Mouse (Mus musculus) embryonic fibroblast, embryonic 13.5 days (primary cell): Measurements from ENCODE around the gene Irf3. TPM values are rescaled to one million over a fixed set of nuclear protein-coding genes. Genes with fewer than 3 reads are reported as not detected.

Source experiments
- H3K27ac ChIP-seq: 2 replicates; pipeline ENCODE4 v1.5.1; 2012; ENCODE audit warnings: low read length, control low read depth, inconsistent platforms; ENCODE audit not compliant: insufficient read depth
- H3K4me1 ChIP-seq: 2 replicates; pipeline ENCODE4 v1.6.1; 2011; ENCODE audit warnings: low read length; ENCODE audit not compliant: control insufficient read depth, insufficient read depth
- H3K4me3 ChIP-seq: 2 replicates; pipeline ENCODE4 v1.5.1; 2011; ENCODE audit warnings: mild to moderate bottlenecking, control low read depth, low read length; ENCODE audit not compliant: insufficient read depth
- CTCF ChIP-seq: IDR thresholded peaks from 2 replicates; pipeline ENCODE4 v1.5.1; 2011; ENCODE audit warnings: mild to moderate bottlenecking, control low read depth, low read length, moderate library complexity, borderline replicate concordance; ENCODE audit not compliant: insufficient read depth
- POLR2A ChIP-seq: IDR thresholded peaks from 2 replicates; pipeline ENCODE4 v1.6.1; 2011; ENCODE audit warnings: low read depth, mild to moderate bottlenecking, control low read depth, low read length, moderate library complexity
- polyA plus RNA-seq: library from polyadenylated mRNA; stranded (reverse); fragments of >200 nt; gene quantifications from 2 replicates; pipeline ENCODE4 v1.2.4, GENCODE M21; 2011; ENCODE audit warnings: low read depth; ENCODE audit not compliant: missing spikeins, insufficient read length

Irf3 gene
- polyA plus RNA-seq, 1 experiment, result 62.2 TPM

DNA sequence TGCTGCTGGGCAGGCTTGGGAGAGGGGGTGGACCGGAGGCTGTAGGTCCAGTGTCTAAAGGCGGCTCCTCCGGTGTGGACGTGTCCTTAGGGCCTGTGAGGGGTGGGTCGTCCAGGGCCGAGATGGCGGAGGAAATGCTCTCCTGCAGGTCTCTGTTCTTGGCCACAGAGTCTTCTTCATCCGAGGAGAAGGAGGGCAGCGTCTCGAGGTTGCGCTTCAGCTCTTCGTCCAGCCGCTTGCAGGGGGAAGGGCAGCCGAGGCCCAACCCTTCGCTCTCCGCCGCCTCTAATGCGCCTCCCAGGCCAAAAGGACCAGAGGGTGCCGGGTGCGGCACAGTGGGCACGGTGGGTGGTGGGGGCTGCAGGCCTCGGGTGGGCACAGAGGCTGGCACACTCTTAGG lies 48.3 kb downstream of the Irf3 start:
- H3K4me3 ChIP-seq, result no peak overlapping the region
- H3K27ac ChIP-seq, result no peak overlapping the region
- TF ChIP-seq POLR2A, result no peak
- H3K4me1 ChIP-seq, result no peaks in the 10 kb centered on the region

DNA sequence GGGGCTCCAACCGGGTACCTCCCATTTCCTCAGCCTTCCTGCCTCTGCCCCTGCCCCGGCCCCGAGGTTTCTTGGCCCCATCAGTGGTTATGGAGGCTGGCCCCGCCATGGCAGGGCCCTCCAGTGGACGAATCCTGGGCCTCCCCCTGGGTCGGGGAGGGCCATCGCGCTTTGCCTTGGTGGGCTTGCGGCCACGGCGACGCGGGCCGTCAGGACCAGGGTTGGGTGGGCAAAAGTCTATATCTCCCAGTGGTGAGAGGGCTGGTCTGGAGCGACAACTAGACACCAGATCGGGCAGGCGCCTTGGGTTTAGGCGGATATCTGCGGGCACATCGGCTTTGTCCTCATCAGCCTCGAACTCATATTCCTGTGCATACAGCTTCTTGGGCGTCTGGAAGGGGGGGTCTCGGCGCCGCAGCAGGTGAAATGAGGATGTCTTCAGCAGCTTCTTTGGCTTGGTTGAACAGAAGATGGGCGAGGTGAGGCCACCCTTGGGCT lies 49.5 kb downstream of the Irf3 start:
- H3K4me1 ChIP-seq, result no peaks in the 10 kb centered on the region
- H3K27ac ChIP-seq, result no peak overlapping the region
- TF ChIP-seq POLR2A (no peak), CTCF (no peak)
- no peak overlapping the region for H3K4me3 ChIP-seq

DNA sequence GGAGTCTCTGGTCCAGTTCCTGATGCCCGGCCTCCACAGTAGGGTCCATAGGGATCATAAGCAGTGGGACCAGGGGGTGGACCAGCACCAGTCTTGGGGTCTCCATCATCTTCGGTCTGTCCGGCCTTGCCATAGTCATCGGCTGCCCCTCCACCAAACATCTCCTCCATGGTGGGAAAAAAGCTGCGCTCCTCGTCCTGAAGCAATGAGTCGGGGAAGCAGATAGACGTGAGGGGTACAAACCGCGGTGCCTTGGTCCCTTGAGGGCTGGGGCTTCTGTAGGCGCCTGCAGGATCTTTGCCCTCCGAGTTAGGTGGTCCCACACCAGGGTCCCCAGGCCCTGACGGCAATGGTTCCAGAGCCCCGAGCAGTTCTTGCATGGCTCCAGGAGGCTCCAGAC lies 50.0 kb downstream of the Irf3 start:
- Histone ChIP-seq H3K4me1 (no peaks in the 10 kb centered on the region), H3K27ac (no peak overlapping the region), H3K4me3 (no peak overlapping the region)
- TF ChIP-seq POLR2A (no peak), CTCF (no peak)

- no peak for TF ChIP-seq CTCF
- TF ChIP-seq POLR2A, result no peak
- Histone ChIP-seq H3K4me3 (no peak overlapping the region), H3K27ac (no peak overlapping the region), H3K4me1 (no peaks in the 10 kb centered on the region)
Observed at GRCm38 (mm10) chr7:45048001-45048890, 50.8 kb downstream of the Irf3 start.

DNA sequence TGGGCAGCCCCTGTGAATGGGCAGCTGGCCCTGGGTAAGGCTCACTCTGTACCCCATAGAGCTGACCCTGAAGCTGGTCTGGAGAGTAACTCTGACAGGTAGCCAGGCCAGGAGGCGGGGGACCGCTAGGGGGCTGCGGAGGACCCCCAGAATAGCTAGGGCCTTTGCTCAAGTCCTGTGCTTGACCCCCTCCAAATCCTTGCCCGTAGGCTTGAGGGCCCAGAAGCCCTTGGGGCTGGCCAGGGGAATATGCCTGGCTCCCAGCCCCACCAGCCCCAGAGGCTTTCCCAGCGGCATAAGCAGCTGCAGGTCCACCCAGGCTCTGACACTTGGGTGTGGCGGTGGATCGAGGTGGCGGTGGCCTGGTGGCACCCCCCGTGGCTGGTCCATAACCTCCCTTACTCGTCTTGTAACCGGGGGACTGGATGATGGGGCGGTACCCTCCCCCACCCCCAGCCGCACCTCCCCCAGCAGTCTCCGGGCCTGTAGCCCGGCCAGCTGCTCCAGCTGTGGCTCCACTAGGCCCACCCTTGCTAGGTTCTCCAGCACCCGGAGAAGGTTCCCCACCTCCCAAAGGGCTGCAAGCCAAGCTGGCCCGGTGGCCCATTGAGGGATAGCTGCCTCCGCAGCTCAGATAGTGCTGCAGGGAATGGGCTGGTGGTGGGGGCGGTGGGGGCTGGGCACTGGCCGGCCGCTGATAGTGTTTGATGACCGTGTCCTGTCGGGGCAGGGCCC lies 51.6 kb downstream of the Irf3 start:
- TF ChIP-seq POLR2A (no peak), CTCF (no peak)
- no peaks in the 10 kb centered on the region for H3K4me1 ChIP-seq
- no peak overlapping the region for H3K27ac ChIP-seq
- no peak overlapping the region for H3K4me3 ChIP-seq

GRCm38 (mm10) chr7:45050945-45051600 lies 53.6 kb downstream of the Irf3 start:
- TF ChIP-seq CTCF, result no peak
- no peak for TF ChIP-seq POLR2A

DNA sequence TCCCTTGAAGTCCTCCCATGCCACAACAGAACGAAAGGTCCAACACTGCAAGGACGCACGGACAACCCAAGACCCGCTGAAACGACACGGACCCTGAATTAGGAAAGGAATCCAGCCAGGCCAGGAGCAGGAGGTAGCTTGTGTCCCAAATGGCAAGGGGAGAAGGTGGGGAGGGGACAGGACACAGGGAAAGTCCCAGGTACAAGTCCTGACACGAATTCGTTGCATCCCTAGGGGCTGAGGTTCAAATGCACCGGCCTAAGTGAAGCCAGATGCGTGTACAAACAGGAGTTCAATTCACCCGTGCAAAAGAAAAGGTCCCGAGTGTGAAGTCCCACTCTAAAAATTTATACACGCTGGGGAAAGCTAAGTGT lies 54.1 kb downstream of the Irf3 start:
- Histone ChIP-seq H3K4me1 (no peaks in the 10 kb centered on the region), H3K4me3 (peak overlapping the region; percentile 77), H3K27ac (peak overlapping the region; percentile 94; the same call in 1 of the 2 replicates)
- no peak for TF ChIP-seq POLR2A
- TF ChIP-seq CTCF, result no peak

More at GRCm38 (mm10) chr7:45050945-45051600, 53.6 kb downstream of the Irf3 start:
- Histone ChIP-seq H3K27ac (peak overlapping the region; percentile 94; the same call in 1 of the 2 replicates), H3K4me1 (no peaks in the 10 kb centered on the region), H3K4me3 (peak overlapping the region; percentile 77)

Other genes starting within 250 kb of the Irf3 start
- gene Vrk3, start 249.2 kb upstream of the Irf3 start, polyA plus RNA-seq, result 26.3 and 27.4 TPM in 2 replicates
- gene Zfp473, start 246.6 kb upstream of the Irf3 start, polyA plus RNA-seq, result 0.12 and 0.53 TPM in 2 replicates
- gene Nup62, start 181.6 kb upstream of the Irf3 start, polyA plus RNA-seq, result 41.1 and 41.2 TPM in 2 replicates
- gene Il4i1, start 181.3 kb upstream of the Irf3 start, polyA plus RNA-seq, result 2.1 and 2.3 TPM in 2 replicates
- 342 and 471 TPM in 2 replicates for gene Atf5, start 181.0 kb upstream of the Irf3 start, polyA plus RNA-seq
- gene Akt1s1, start 148.7 kb upstream of the Irf3 start, polyA plus RNA-seq, result 80.0 and 84.2 TPM in 2 replicates
- 26.9 and 33.8 TPM in 2 replicates for gene Tbc1d17, start 148.6 kb upstream of the Irf3 start, polyA plus RNA-seq
- gene Pnkp, start 140.5 kb upstream of the Irf3 start, polyA plus RNA-seq, result 24.7 and 30.6 TPM in 2 replicates
- gene Ptov1, start 127.9 kb upstream of the Irf3 start, polyA plus RNA-seq, result 144 and 160 TPM in 2 replicates
- gene Med25, start 104.9 kb upstream of the Irf3 start, polyA plus RNA-seq, result 33.4 and 42.8 TPM in 2 replicates
- gene Fuz, start 101.6 kb upstream of the Irf3 start, polyA plus RNA-seq, result 11.1 and 11.5 TPM in 2 replicates
- gene Ap2a1, start 68.2 kb upstream of the Irf3 start, polyA plus RNA-seq, result 129 and 132 TPM in 2 replicates
- not detected in 2 replicates for gene Tsks, start 54.4 kb upstream of the Irf3 start, polyA plus RNA-seq
- 68.9 and 82.5 TPM in 2 replicates for gene Cpt1c, start 22.8 kb upstream of the Irf3 start, polyA plus RNA-seq
- 403 and 439 TPM in 2 replicates for gene Prmt1, start 11.1 kb upstream of the Irf3 start, polyA plus RNA-seq
- 31.8 and 37.1 TPM in 2 replicates for gene Bcl2l12, start 1.1 kb downstream of the Irf3 start, polyA plus RNA-seq
- gene Scaf1, start 18.7 kb downstream of the Irf3 start, polyA plus RNA-seq, result 75.4 and 79.8 TPM in 2 replicates
- 83.0 and 116 TPM in 2 replicates for gene Rras, start 20.3 kb downstream of the Irf3 start, polyA plus RNA-seq
- gene Prr12, start 55.2 kb downstream of the Irf3 start, polyA plus RNA-seq, result 15.4 and 16.9 TPM in 2 replicates
- gene Nosip, start 64.8 kb downstream of the Irf3 start, polyA plus RNA-seq, result 33.0 and 38.0 TPM in 2 replicates
- gene Prrg2, start 65.0 kb downstream of the Irf3 start, polyA plus RNA-seq, result 15.1 and 17.5 TPM in 2 replicates
- gene Rcn3, start 94.6 kb downstream of the Irf3 start, polyA plus RNA-seq, result 439 and 601 TPM in 2 replicates
- 41.5 and 64.3 TPM in 2 replicates for gene Fcgrt, start 106.2 kb downstream of the Irf3 start, polyA plus RNA-seq
- 1,929 and 1,977 TPM in 2 replicates for gene Rps11, start 126.8 kb downstream of the Irf3 start, polyA plus RNA-seq
- gene Rpl13a, start 131.1 kb downstream of the Irf3 start, polyA plus RNA-seq, result 3,288 and 3,370 TPM in 2 replicates
- gene Gm45713, start 138.6 kb downstream of the Irf3 start, polyA plus RNA-seq, result 1.8 TPM in 2 replicates
- gene Flt3l, start 138.8 kb downstream of the Irf3 start, polyA plus RNA-seq, result 9.4 and 17.1 TPM in 2 replicates
- gene Pih1d1, start 156.7 kb downstream of the Irf3 start, polyA plus RNA-seq, result 45.6 and 56.2 TPM in 2 replicates
- gene Aldh16a1, start 156.9 kb downstream of the Irf3 start, polyA plus RNA-seq, result 24.9 and 25.0 TPM in 2 replicates
- 0.28 and 0.58 TPM in 2 replicates for gene Slc17a7, start 166.3 kb downstream of the Irf3 start, polyA plus RNA-seq
- gene Gfy, start 181.9 kb downstream of the Irf3 start, polyA plus RNA-seq, result not detected in 2 replicates
- gene Pth2, start 183.3 kb downstream of the Irf3 start, polyA plus RNA-seq, result not detected in 2 replicates
- not detected in 2 replicates for gene Ccdc155, start 207.2 kb downstream of the Irf3 start, polyA plus RNA-seq
- gene Dkkl1, start 214.5 kb downstream of the Irf3 start, polyA plus RNA-seq, result not detected in 2 replicates
- gene Tead2, start 218.1 kb downstream of the Irf3 start, polyA plus RNA-seq, result 79.9 and 94.3 TPM in 2 replicates
- 0.86 TPM in 1 of 2 replicates, not detected in the other for gene Cd37, start 241.5 kb downstream of the Irf3 start, polyA plus RNA-seq
- not detected in 2 replicates for gene Slc6a16, start 243.4 kb downstream of the Irf3 start, polyA plus RNA-seq